Mouse (Mus musculus): ENCODE measurements around the gene Slc25a14. TPM values are rescaled to one million over a fixed set of nuclear protein-coding genes. Genes with fewer than 3 reads are reported as not detected.
A peak's percentile ranks its signal among the peaks of the same experiment; 100 is the strongest.

The Slc25a14 gene
- total RNA-seq (2021): 10 to 100 TPM; 55.3 to 57.7 TPM
- long read RNA-seq, transcript Slc25a14-201 (11 exons, 1,760 nt): minor isoform, 18 of 53 reads
- long read RNA-seq, transcript Slc25a14-202 (11 exons, 1,582 nt): major isoform, 20 of 53 reads
- long read RNA-seq, partial matches to known transcripts: 5 of 53 reads
- long read RNA-seq, other reads (novel, unspliced or antisense): 9 of 53 reads

DNA sequence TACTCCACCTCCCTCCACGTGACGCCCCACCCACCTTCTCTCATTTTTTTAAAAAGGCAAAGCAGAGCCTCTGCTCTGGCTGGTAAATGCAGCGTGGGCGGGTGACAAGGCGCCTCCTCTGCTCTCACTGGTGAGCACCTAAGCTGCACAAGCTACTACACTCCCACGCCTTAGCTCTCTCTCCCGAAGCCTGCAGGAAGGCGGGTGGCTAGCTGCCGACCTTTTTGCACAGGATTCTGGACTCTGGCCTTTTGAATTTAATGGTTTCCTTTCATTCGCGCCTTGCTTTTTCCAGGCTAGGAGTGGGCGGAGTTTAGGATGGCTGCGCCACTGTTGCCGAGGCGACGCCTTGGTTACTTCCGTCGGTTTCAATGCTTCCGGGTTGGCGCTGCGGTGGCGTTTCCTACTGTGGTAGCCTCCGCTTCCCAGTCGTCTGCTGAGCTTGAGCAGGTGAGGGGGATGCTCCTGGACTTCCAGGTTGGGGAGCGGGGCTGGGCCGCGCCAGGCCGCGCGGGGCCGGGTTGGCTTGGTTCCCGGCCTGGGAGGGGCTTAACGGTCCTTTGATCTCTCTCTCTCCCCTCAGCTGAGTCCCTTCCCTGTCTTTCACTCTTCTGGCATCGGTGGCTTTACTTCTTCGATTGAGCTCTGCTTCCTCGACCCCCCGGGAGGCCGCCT, at the start of gene Slc25a14:
Gene Slc25a14 (plus strand): TSS at position 35 of the 675 bp plus-strand sequence.
- DNase-seq (ENCODE audit: low spot score in 2 of 2): peak; percentile 79 to 85

GRCm38 (mm10) chrX:48583332-48583731, 39.9 kb upstream of the Slc25a14 start:
- no peak for DNase-seq (ENCODE audit: low spot score in 2 of 2)

DNA sequence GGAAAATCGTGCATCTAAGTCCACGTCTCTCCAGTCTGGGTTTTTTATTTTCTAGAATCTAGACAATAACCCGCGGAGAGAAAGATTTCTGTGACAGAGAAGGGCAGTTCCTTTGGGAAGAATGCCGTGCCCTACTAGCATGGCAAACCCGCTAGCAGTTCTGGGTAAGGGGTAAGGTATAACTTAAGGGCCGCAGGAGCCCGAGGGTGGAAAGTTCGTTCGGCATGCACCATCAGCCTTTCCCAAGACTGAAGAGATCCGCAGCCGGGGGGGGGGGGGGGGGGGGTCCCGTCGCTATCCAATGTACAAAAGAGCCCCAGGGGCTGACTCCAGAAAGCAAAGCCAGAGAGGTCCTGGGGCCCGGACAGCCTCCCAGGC, 29.5 kb upstream of the Slc25a14 start:
- peak in 1 of 2 experiments; percentile 1 for DNase-seq (ENCODE audit: low spot score in 2 of 2)

- peak; percentile 58 to 71 for DNase-seq (ENCODE audit: low spot score in 2 of 2)
These were observed 29.0 kb upstream of the Slc25a14 start, which contains the start of gene Zfp280c for GRCm38 (mm10) chrX:48594099-48594760. Gene Zfp280c (minus strand): TSS chrX:48594504.

GRCm38 (mm10) chrX:48596053-48596452, 27.2 kb upstream of the Slc25a14 start:
- DNase-seq (ENCODE audit: low spot score in 2 of 2): no peak

- no peak for DNase-seq (ENCODE audit: low spot score in 2 of 2)
These were observed 26.3 kb upstream of the Slc25a14 start for GRCm38 (mm10) chrX:48596906-48597305.

DNA sequence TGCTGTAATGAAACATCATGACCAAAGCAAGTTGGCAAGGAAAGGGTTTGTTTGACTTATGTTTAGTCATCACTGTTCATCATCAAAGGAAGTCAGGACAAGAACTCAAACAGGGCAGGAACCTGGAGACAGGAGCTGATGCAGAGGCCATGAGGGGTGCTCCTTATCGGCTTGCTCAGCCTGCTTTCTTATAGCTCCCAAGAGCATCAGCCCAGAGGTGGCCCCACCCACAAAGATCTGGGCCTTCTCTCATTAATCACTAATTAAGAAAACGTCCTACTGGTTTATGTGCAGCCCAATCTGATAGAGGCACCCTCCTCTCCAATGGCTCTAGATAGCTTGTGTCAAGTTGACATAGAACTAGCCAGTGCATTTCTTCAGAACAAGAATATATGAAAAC, 18.3 kb upstream of the Slc25a14 start:
- no peak for DNase-seq (ENCODE audit: low spot score in 2 of 2)

DNA sequence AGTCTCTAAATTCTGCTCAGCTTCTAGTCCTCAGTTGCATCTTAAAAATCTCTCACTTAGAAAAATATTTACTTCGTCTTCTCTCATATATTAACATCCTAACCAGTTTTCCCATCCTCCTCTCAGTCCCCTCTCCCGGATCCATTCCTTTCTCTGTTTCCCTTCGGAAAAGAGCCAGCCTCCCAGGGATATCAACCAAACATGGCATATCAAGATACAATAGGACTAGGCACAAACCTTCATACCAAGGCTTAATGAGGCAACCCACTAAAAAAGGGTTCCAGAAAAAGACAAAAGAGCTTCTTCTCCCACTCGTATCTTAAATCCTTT, 199 bp upstream of the Slc25a14 start:
- no peak for DNase-seq (ENCODE audit: low spot score in 2 of 2)

- no peak for DNase-seq (ENCODE audit: low spot score in 2 of 2)
These were observed 824 bp downstream of the Slc25a14 start for GRCm38 (mm10) chrX:48624054-48624420.

GRCm38 (mm10) chrX:48637032-48637431, 13.8 kb downstream of the Slc25a14 start:
- DNase-seq (ENCODE audit: low spot score in 2 of 2): no peak

GRCm38 (mm10) chrX:48644122-48644521, 20.9 kb downstream of the Slc25a14 start:
- DNase-seq (ENCODE audit: low spot score in 2 of 2): peak in 1 of 2 experiments; percentile 30

GRCm38 (mm10) chrX:48666807-48667206, 43.6 kb downstream of the Slc25a14 start:
- DNase-seq (ENCODE audit: low spot score in 2 of 2): no peak

DNA sequence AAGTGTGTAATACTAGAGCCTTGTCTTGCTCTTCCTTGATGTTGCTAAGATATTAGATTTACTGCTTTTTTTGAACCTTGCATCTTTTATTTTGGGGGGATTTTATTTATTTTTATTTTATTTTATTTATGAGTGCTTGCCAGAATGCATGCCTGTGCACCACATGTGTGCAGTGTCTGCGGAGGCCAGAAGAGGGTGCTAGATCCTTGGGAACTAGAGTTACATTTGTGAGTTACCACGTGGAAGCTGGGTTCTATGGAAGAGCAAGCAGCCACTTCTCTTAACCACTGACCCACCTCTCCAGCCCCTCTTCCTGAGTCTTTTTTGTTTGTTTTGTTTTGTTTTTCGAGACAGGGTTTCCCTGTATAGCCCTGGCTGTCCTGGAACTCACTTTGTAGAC, 46.4 kb downstream of the Slc25a14 start:
- no peak for DNase-seq (ENCODE audit: low spot score in 2 of 2)

- DNase-seq (ENCODE audit: low spot score in 2 of 2): no peak
These were observed 48.5 kb downstream of the Slc25a14 start for GRCm38 (mm10) chrX:48671714-48672113.

- DNase-seq (ENCODE audit: low spot score in 2 of 2): no peak
These were observed 51.0 kb downstream of the Slc25a14 start, which contains the start of gene Gpr119 for GRCm38 (mm10) chrX:48674171-48674570. Gene Gpr119 (minus strand): TSS chrX:48674478.

DNA sequence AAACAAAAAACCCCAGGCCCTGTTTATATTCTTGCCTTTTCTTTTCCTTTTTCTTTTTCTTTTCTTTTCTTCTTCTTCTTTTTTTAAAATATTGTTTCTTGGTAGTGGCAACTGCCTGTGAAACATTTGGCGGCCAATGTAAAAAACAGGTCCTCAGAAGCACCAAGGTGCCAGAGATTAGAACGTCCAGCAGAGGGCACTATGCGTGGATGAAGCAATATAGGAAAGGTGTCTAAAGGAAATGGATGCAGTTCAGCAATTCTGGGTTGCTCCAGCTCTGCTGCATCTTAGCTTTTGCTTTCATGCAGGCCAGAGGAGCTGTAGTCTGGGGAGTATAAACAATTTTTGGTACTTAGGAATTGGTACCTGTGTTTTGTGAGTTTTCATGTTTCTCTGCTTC, 60.2 kb downstream of the Slc25a14 start:
- peak in 1 of 2 experiments; percentile 30 for DNase-seq (ENCODE audit: low spot score in 2 of 2)

- no peak for DNase-seq (ENCODE audit: low spot score in 2 of 2)
These were observed 60.6 kb downstream of the Slc25a14 start for GRCm38 (mm10) chrX:48683857-48684256.

DNA sequence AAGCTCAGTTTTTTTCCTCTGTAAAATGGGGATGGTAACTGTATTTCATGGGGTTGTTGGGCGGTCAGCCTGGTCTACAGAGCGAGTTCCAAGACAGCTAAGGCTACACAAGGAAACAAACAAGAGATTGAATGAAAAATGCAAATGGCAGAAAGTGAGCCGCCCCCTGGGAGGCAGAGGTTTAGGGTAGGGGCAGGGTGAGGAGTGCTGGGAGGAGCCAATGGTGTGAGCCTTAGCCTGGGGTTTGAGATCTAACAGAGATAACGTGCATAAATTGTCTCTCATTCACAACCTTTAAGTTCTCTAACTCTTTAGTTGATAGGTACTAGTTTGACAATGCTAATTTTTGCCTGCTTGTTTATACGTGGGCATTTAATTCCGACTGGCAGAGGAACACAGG, 71.2 kb downstream of the Slc25a14 start:
- DNase-seq (ENCODE audit: low spot score in 2 of 2): no peak

DNA sequence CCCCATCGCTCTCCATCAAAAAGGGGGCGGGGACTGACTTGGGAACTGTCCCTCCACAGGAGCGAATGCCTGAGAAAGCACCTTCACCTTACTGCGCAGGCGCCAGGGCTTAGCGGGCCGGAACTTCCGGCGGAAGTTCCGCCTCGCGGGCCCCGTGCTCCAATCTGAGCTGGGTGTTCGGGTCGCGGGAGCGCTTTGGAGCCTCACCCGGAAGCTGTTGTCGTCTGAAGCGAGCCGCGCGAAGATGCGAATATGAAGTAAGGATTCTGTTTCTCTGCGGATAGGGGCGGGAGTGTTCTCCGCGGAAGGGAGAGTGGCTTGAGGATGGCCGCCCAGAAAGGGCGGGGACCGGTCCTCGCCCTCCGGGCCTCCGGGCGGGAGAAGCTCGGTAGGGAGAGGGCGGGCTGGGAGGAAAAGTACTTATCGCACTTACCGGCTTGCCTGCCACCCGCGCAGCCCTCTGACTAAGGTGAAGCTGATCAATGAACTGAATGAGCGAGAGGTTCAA, 71.7 kb downstream of the Slc25a14 start, which contains the start of gene Rbmx2:
Gene Rbmx2 (plus strand): TSS at position 141 of the 508 bp plus-strand sequence.
- DNase-seq (ENCODE audit: low spot score in 2 of 2): peak; percentile 84 to 93

GRCm38 (mm10) chrX:48709701-48710100, 86.5 kb downstream of the Slc25a14 start:
- no peak for DNase-seq (ENCODE audit: low spot score in 2 of 2)
